Mouse (Mus musculus) megakaryocyte progenitor cell, adult 5-6 weeks (primary cell): ENCODE measurements around the gene Mrpl9. TPM values are rescaled to one million over a fixed set of nuclear protein-coding genes. Genes with fewer than 3 reads are reported as not detected.

Experiments used
- ATAC-seq: replicated peaks from 2 replicates; pipeline ENCODE4 v1.8.0; 2016; ENCODE audit warnings: mild to moderate bottlenecking, moderate TSS enrichment, inconsistent platforms; ENCODE audit not compliant: poor library complexity
- total RNA-seq, 2 experiments: library from RNA; stranded (forward) in 1 of 2; stranded (reverse) in 1 of 2; fragments of 157-497, 149-512 nt in 1 of 2; fragments of 200-1000 nt in 1 of 2; gene quantifications; 2 replicates each; pipeline versions ENCODE4 v1.2.3 to v1.2.4; 2015 to 2017

Mrpl9 gene
- 46.9 and 53.0 TPM in 2 replicates for total RNA-seq (2015)
- 53.3 and 54.6 TPM in 2 replicates for total RNA-seq (2017)

DNA sequence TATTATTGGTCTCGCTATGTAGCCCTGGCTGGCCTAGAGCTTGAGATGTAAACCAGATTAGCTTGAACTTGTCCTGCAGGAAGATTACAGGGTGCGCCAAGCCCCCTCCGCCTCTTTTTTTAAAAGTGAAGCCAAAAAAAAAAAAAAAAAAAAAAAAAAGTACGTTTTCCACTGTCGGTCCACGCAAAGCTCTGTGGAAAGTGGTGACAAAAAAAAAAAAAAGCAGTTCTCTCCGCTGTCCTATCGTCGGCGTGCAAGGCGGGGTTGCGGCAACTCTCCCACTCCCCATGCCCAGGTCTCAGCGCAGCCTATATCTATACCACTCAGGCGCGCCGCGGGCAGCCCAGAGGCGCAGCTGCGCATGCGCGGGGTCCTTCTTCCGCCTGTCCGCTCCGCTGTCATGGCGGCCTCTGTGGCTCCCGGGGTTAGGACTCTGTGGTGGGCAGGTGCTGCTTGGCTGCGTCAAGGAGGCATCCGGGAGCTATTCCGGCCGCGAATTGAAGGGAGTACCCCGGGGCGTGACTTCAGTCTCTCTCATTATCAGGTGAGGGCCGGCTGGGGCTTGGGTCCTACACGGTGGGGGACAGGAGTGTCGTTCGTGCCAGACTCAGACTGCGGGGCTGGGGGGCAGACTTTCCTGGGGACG is at the start of gene Mrpl9:
Mrpl9 (plus strand) TSS at position 368 of the 646 bp plus-strand sequence.
- ATAC-seq = peak; percentile 94

DNA sequence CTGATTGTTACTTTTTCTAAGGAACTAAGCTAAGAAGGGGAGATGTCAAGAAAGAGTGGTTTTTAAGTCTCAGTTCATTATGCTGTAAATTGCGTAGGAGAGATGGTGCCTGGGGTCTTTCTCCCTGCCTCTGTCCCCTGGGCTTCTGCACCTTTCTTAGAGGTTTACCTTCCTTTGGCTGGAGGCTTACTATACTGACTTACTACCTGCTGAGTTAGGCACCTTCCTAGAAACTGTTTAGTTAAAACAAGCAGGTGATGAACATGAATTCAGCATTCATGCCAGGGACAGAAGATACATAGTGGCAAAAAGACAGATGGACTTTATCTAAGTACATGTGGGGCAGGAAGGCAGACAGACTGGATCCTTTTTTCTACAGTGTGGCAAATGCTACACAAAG is 46.8 kb upstream of the Mrpl9 start:
- no peak for ATAC-seq

DNA sequence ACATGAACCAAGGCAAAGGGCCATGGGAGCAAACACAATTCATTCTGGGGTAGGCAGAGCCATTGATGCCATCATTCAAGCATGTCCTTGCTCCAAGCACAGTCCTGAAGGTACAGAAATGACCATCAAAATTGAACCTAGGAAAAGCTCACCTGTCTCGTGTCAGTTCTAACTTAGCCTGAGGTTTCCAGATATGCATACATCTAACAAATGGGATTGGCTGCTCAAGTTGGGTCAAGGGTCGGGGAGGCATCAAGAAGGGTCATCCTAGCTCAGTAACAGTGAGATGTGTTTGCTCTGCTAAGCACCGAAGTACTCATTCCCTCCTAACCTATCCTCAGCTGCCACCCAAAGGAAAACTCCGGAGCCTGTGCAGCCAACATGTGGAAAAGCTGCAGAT is 46.3 kb upstream of the Mrpl9 start:
- ATAC-seq = no peak

DNA sequence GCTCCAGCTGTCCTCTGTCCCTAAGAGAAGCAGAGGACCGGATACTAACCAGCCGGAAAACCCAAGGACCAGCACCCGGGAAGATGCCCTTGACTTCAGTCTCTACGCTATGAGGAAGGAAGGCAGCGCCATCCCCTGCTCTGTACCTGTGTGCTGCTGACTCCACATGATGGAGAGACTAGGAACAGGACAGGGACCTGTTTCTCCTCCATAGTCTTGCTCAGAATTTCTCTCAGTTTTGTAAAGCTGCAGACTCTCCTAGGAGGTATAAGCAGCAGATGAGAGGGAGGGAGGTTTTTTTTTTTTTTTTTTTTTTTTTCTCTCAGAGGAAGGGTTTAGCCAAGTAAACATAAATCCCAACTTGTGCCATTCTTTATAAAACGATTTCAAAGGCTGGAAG is 44.9 kb upstream of the Mrpl9 start, which contains the start of gene Lingo4:
Lingo4 (plus strand) TSS at position 301 of the 400 bp plus-strand sequence.
- no peak for ATAC-seq

DNA sequence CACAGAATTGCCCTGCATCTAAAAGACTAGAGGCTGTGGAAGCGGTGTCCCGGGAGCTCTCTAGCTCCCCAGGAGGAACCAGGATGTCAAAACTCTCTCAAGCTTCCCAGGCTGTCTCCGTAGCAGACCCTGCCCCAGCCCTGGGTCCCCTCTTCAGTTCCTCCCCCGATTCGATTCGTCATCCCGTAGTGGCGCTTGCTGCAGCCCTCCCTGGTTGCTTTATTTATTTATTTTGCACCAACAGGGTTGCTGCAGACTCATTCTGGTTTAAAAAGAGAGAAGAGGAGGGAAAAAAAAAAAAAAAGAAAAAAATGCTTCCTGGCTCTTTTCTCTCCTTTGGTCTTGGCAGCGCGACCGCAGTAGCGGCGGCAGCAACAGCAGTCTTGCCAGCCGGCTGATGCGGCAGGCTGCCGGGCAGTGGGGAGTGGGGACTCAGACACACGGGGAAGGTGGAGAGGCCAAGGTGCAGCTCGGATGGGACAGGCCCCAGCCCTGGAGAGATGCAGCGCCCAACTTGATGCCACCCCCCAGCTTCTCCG is 44.1 kb upstream of the Mrpl9 start:
- peak; percentile 39 for ATAC-seq

DNA sequence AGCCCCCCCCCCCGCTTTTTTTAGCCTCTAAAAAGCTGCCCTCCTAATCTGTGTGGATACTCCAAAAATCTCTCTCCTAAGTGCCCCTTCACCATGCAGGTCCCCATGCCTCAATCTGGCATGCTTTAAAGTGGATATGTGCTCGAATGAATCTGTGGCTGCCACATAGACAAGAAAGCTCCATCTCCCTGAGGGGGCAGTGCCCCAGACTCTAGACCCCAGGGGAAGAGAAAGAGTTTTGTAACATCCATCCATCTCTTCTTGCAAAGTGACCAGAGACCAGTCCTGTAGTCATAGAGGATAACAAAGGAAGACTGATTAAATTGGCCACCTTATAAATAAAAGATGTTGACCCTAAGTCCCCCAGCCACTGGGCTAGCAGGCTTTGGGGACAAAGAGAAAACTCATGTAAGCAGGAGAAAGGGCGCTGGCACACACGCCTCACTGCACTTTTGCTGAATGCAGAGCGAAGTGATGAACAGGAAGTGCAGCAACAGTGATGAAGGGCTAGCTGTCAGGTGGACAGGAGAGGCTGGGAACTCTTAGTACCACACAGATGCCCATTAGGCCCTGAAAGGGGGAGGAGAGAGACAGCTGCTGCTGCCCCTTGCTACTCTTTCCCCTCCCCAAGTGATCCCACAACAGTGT is 43.3 kb upstream of the Mrpl9 start:
- no peak for ATAC-seq

DNA sequence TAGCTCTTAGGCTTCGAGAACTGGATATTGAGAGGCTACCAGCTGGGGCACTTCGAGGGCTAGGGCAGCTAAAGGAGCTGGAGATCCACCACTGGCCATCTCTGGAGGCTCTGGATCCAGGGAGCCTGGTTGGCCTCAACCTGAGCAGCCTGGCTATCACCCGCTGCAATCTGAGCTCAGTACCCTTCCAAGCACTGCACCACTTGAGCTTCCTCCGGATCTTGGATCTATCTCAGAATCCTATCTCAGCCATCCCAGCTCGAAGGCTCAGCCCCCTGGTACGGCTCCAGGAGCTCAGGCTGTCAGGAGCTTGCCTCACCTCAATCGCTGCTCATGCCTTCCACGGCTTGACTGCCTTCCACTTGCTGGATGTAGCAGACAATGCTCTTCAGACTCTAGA is 40.7 kb upstream of the Mrpl9 start:
- no peak for ATAC-seq

DNA sequence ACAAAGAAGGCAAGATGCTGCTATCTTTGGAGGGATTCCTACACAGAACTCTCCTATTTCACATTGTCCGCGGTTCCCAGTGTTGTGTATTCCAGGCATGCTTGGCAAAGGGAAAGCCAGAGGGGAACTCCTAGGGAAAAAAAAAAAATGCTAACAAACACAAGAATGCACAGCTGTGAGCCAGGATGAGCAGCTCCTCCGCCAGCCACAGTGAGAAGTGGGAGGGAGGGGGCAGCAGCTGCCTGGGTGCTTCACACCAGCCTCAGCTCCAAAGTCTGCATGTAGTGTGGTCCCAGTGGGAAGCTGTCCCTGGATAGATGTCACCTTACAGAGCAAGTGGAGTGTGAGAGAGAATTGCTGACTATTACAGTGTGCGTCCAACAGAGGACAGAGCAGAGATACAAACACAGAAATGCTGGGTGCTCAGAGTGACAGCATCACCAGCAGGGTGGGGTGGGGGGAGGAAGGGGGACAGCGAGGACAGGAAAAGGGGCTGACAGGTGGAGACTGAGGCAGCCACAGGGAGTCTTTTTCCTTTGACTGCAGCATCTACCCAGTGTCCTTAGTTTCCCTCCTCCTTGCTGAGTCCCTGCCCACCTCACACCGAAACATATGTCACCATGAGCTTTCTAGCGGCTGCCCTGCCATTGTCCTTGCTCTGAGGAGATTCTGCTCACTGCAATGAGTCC is 38.6 kb upstream of the Mrpl9 start:
- no peak for ATAC-seq

DNA sequence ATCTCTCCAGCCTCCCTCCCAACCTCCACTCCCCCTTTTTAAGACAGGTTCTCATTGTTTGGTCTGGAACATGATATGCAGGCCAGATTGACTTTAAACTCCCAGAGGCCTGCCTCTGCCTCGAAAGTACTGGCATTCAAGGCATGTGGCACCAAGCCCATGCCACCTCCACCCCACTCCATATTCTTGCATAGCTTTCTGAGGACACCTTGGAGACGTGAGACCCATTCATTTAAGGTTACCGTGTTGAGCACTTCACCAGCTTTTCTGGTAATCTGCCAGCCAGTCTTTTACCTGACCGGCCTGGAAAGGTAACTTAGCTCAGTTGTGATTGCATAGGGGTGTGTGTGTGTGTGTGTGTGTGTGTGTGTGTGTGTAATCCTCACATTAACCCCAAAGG is 37.6 kb upstream of the Mrpl9 start:
- no peak for ATAC-seq

DNA sequence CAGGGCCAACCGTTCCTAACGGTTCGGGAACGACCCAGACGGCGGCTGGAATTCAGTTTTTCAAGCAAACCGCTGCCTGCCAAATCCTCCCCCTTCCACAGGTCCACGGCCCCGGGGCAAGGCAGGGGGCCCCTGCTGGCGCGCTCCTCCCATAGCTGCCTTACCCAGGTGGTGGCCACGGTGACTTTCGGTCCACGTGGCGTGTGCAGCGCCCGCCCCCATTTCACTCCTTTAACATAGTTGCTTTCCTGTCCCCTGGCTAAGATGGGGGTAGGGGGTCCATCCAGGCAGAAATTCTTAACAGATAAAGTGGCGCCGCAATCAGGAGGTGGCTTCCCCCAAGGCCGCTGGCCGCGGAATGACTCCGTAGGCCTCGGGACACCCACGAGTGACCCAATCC is 30.6 kb upstream of the Mrpl9 start:
- peak; percentile 41 for ATAC-seq

DNA sequence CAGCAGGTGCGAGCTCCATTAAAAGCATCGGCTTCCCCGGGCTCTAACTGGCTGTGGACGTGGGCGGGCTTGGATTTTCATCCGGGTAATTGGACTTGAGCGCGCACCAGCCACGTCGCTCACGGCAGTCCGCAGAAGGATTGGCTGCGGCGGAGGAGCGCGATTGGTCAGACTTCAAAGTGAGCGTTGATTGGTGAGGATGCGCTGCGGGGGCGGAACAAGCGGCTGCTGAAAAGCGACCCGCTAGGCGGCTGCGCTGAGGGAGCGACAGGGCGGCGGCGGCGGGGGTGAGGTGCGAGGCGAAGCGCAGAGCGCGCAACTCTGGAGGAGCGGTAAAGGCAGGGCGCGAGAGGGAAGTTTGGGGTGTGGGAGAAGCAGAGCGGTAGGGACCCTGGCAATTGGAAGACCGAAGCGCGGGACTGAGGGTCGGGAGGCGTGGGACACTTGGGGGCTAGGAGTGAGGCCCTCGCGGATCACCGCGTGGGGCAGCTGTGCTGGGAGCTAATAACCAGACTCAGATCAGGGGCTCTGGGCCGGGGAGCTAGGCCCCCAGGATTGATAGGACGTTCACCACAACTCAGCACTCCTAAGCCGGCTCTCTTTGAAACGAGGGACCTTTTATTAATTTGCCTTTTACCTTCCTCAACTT is 30.0 kb upstream of the Mrpl9 start, which contains the start of gene Tdrkh:
Tdrkh (plus strand) TSS at position 243 of the 649 bp plus-strand sequence.
- peak; percentile 99 for ATAC-seq

DNA sequence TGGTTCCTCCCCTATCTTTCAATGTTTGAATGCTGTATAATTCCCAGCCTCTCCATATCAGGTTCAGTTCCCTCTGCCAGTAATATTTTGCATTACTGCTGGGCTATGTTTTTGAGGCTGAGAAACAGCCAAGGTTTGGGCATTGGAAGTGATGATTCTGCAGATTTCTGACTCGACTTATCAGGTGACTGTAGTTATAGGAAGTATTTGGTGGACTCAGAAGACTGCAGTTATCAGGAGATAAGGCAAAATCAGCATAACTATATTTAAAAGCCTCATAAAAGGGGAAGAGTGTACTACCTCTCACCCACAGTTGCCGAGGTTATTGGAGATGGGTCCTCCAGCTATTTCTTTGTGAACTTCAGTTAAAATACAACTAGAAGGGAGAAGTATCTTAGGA is 12.1 kb upstream of the Mrpl9 start:
- 0 out of 2 replicates have a peak, but pooled peaks have one; percentile 26 for ATAC-seq

DNA sequence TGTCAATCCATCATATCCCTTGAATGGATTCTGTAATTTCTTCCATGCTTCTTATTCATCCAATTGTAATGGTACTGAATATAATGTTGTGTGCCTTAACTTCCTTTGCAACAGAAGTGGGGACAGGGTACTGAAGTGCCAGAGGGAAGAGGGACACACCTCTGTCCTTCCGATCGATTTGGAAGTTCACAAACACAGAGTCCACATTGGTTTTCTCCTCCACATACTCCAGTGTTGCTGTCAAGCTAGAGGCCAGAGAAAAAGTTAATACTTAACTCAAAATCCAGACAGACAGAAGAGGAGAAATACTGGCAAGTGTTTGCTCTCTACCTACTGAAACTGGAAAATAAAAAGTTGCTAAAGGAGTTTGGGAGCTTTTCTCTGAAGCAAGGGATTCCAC is 8.8 kb upstream of the Mrpl9 start:
- ATAC-seq = no peak

DNA sequence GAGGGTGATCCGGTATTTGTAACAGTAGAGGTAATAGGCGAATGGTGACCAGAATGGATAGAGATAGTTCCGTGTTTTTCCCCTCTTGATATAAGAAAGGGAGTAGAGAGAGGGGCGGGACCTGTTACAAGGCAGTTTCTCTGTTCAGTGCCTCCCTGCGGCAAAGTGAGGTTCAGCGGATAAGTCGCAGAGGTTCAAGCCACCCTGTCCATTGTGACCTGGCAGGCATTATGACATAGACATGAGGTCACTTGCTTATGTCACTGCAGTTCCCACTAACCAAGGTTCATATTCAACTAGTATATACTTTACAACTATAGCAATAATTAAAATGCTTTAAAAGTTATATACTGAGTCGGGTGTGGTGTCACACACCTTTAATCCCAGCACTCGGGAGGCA is 6.7 kb upstream of the Mrpl9 start:
- ATAC-seq = no peak

DNA sequence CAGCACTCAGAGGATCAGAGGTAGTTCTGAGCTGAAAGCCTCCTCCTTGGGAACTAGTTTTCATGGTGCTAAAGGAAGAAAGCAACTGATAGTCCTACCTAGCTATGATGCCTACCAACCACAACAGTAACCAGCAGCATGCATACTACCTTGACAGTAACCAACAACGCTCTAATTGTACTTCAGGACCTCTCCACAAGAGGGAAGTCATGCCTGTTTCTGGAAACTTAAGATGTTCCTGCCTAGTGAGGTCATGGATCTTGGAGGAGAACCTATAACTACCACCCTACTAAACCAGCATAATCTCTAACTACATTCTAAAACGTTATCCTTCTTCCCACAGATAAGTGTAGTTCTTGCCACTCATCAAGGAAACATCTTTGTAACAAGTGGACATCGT is 1.9 kb upstream of the Mrpl9 start:
- ATAC-seq = peak; percentile 70

DNA sequence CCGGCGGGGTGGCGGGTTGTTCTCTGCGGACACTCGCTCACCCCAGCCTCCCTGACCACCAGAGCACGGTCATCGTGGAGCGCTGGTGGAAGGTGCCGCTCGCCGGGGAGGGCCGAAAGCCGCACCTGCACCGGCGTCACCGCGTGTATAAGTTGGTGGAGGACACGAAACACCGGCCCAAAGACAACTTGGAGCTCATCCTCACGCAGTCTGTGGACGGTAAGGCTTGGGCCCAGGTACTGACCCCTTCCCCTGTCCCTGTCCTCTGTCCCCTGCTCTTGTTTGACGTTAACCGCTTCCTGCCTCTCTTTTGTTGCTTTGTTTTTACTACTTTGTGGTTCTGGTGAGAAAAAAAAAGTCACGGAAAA is 463 bp downstream of the Mrpl9 start, which contains the start of gene Oaz3:
Oaz3 (minus strand) TSS at position 319 of the 368 bp plus-strand sequence.
- peak; percentile 17 for ATAC-seq

DNA sequence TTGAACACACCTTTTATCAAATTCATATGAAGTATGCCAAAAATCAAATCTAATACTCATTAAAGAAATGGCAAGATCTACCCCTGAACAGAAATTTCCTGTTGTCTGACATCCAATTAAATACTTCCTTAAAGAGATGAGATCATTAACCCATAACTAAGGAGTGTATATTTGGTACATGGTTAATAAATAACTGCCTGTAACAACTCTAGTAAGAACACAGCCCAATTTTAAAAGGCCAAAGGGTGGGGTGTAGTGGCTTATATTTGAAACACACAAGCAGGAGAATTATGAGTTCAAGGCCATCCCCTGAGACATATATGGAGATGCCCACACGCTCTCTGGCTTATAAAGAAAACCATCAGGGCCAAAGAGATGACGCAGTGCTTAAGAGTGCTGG is 6.3 kb downstream of the Mrpl9 start:
- no peak for ATAC-seq

DNA sequence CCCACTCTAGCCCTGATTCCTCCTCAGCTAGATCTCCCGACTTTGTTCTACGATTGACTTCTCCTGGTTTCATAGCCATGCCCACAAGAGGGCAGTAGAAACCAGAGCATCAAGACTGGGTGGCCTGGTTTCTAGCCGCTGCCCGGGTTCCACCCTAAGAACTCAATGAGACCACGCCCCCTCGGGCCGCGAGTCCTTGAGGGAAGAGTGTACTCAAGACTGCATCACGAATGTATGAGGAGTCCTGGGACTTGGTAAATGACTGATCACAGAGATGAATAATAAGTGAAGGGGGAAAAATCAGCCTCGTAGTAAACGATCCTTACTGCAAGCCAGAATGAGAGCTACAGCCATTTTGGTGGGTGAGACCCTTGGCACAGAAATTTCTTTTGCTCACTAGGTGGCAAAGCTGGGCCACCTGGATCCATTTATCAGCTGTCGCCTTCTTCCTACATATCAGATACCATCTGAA is 13.4 kb downstream of the Mrpl9 start:
- peak; percentile 99 for ATAC-seq

DNA sequence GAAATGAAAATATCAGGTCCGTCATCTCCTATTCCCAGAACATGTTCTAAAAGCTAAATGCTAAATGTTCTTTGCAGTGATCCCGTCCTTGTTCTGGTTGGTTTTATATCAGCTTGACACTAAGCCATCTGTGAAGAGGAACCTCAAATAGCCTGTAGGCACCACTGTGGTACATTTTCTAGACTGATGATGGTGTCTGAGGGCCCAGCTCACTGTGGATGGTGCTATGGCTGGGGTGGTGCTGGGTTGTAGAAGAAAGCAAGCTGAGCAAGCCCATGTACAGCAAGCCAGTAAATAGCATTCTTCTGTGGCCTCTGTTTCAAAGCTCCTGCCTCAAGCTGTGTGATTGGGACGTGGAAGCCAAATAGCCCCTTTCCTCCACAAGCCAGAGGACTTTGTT is 13.9 kb downstream of the Mrpl9 start:
- ATAC-seq = no peak

DNA sequence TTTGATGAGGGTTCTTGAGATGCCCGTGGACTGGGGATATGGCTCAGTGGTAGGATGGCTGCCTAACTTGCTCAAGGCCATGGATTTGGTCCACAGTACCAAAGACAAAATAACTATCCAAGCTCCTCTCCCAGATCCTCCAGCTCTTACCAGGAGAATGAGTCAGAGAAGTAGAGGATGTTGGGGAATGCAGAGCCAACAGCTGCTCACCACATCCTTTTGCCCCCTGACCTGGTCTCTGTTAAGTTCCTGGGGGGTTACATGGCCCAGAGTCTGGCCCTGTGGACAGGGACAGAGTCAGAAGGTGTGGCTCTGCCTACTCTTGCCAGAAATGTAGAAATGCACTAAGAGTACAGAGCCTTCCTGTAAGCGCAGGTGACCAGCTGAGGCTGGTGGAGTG is 16.7 kb downstream of the Mrpl9 start:
- ATAC-seq = no peak
